Mouse (Mus musculus): Measurements from ENCODE around the gene Cacna1i.
A peak's percentile ranks its signal among the peaks of the same experiment; 100 is the strongest.

The Cacna1i gene

DNA sequence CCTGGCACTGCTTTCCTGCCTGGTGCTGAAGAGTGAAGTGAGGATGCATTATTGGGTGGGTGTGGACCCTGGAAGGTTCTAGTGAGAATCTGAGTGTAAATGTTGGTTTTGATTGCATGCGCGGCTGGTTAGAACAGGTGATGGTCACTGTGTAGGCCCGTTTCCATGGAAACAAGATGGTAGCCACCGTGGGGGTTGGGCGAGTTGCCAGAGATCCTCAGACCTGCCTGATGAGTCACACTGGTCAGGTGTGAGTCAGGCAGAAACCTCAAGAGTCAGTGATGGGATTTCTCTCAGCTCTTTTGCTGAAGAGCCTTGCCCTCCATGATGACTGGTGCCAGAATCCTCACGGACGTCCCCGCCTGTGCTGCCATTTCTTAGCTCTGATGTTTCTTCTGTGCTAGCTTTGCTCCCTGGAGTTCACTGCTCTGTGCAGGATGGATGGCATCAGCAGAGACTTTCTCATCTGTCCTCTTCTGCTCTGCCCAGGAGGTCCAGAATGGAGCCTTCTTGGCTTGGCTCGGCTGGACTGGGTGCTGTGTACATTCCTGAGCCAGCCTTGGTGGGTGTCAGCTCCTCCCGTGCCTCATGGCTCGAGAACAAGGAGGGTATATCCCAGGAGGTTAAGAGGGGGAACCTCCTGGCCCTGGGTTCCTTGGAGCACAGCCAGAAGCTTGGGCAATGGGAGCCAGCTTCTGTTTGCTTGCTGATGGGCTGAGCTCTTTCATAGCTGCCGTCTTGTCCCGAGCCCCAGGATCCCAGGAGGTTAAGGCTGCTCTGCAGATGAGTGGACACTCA lies 40.9 kb downstream of the Cacna1i start:
- DNase-seq (ENCODE audit: low spot score in 2 of 2) = no peak

DNA sequence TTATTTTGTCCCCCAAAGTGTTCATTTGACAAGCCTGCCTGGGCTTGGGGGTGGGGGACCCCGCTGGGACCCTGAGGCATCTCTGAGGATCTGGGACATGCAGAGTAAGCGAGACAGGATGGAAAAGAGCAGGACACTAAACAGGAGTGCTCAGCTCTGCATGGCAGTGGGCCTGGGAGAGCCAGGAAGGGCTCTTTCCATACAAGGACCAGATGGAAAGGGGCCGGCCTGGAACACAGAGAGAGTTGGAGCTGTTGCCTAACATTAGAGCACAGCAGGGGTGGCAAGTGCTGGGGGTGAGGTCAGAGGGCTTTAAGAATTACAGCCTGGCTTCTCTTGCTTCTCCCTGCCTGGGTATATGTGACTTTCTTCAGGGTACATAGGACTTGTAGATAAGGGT lies 43.2 kb downstream of the Cacna1i start:
- DNase-seq (ENCODE audit: low spot score in 2 of 2) = no peak

DNA sequence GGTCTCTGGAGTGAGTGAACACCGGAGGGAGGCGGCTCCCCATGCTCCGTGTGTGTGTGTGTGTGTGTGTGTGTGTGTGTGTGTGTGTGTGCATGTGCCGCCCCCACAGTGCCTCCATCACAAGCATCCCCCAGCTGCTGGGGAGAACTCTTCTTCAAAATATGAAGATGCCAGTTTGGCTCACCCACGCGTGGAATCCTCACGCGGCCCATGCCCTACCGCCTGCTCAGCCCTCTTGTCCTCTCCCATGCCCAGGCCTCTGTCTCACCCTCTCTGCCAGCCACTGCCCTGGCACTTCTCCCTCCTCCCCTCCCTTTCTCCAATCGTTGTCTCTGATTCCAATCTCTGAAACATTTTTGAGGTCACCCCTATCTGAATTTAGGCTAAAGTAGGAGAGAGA lies 47.7 kb downstream of the Cacna1i start:
- DNase-seq (ENCODE audit: low spot score in 2 of 2) = no peak

GRCm38 (mm10) chr15:80335196-80335595 lies 48.2 kb downstream of the Cacna1i start:
- no peak for DNase-seq (ENCODE audit: low spot score in 2 of 2)

DNA sequence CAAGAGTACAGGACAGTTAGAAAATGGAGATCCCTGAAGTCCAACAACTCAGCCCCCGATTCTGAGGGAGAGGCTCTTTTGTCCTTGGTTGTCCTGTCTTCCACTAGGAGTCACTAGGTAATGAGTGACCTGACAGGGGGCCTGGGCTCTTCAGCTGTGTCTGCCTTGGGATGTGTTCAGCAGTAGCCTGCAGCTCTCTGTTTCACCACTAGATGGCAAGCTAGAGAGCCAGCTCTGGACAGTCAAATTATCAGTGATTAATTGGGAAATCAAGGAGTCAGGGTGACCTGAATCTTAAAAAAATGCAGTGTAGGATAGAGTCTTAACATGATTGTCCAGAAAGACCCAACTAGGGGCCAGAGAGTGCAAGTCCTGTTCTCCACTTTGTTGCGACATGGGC lies 53.3 kb downstream of the Cacna1i start:
- DNase-seq (ENCODE audit: low spot score in 2 of 2) = no peak

- DNase-seq (ENCODE audit: low spot score in 2 of 2) = no peak
These were observed 55.4 kb downstream of the Cacna1i start for GRCm38 (mm10) chr15:80342394-80342793.

DNA sequence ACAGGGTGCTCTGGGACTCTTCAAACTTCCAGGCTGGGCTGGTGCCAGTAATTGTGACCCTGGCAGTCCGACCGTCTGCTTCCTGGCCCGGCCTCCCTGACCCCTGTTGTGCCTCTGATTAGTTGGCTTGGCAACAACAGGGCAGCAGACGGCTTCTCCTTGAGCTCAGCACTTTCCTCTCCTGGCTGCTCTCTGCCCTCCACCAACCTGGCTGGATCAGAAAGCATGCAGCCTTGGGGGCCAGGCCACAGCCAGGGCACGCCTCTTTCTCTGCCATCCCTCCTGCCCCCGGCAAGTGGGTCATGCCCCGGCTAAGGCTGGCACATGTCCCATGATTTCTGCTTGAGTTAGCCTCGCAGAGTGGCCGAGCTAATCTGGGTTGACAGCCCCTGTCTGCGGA lies 56.0 kb downstream of the Cacna1i start:
- peak in 1 of 2 experiments; percentile 5 for DNase-seq (ENCODE audit: low spot score in 2 of 2)

DNA sequence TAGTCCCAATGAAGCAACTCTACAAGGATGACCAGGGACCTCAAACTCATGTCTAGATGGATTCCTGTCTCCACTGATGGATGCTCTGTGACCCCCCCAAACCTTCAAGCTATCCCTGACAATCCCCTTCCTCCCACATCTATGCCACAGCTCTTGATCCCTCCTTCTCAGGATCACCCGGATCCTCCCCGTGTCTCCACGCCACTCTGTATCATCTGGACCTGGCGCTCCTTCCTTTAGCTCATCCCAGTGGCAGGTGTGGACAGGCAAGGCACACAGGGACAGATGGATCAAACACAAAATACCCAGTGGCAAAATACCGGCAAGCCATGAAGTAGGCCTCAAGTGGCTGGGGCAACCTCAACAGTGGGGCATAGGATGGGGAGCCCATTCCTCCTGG lies 56.7 kb downstream of the Cacna1i start:
- no peak for DNase-seq (ENCODE audit: low spot score in 2 of 2)

GRCm38 (mm10) chr15:80346510-80346909 lies 59.5 kb downstream of the Cacna1i start:
- DNase-seq (ENCODE audit: low spot score in 2 of 2) = no peak

DNA sequence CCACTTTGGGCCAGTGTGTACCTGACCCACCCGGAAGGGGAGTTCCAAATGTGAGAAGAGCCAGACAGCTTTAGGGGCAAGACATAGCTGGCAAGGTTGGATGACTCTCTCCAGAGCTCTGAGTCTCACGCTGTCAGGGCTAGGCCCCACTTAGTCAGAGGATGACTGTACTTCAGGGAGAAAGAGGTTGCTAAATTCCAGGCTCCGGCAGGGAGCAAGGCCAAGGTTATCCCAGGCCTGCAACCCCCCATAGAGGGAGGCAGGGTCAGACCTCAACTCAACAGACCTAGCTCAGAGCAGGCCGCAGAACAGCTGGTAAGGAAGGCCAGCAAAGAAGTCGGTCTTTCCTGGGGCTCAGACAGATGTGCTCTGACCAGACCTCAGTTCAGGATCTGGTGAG lies 63.4 kb downstream of the Cacna1i start:
- no peak for DNase-seq (ENCODE audit: low spot score in 2 of 2)

DNA sequence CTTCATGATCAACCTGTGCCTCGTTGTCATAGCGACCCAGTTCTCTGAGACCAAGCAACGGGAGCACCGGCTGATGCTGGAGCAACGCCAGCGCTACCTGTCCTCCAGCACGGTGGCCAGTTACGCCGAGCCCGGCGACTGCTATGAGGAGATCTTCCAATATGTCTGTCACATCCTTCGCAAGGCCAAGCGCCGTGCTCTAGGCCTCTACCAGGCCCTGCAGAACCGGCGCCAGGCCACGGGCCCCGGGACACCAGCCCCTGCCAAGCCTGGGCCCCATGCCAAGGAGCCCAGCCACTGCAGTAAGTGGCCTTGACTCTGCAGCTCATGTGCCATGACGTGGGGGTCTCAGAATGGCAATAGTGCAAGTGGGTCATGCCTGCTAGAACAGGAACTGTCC lies 71.8 kb downstream of the Cacna1i start:
- no peak for DNase-seq (ENCODE audit: low spot score in 2 of 2)

GRCm38 (mm10) chr15:80361780-80362508 lies 74.9 kb downstream of the Cacna1i start:
- no peak for DNase-seq (ENCODE audit: low spot score in 2 of 2)

GRCm38 (mm10) chr15:80362509-80363172 lies 75.6 kb downstream of the Cacna1i start:
- no peak for DNase-seq (ENCODE audit: low spot score in 2 of 2)

GRCm38 (mm10) chr15:80363821-80364715 lies 77.0 kb downstream of the Cacna1i start:
- no peak for DNase-seq (ENCODE audit: low spot score in 2 of 2)

GRCm38 (mm10) chr15:80366899-80367298 lies 79.9 kb downstream of the Cacna1i start:
- DNase-seq (ENCODE audit: low spot score in 2 of 2) = no peak

DNA sequence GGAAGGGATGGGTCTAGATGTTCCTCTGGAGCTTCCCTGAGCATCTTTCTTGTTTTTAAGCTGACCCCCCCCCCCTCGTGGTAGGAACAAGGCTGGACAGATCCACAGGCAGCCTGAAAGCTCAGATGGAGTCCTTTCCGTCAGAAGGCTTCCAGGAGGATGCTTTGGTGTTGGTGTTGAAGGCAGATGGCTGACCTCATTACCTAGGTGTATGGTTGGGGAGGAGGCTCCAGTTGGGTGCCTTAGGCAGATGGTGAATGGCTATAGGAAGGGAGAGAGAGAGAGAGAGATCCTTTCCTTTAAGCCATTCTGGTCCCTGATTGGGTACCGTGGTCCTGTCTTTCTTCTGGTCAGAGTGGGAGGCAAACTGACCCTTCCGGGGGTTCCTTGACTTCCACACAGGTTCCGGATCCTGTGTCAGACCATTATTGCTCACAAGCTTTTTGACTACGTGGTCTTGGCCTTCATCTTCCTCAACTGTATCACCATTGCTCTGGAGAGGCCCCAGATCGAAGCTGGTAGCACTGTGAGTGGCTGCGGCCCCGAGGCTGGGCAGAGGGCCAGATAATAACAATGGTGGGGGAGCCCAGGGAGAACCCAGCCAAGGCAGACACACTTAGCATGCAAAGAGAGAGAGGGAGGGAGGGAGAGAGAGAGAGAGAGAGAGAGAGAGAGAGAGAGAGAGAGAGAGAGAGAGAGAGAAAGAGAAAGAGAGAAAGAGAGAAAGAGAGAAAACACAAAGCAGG lies 86.4 kb downstream of the Cacna1i start:
- DNase-seq (ENCODE audit: low spot score in 2 of 2) = no peak

- DNase-seq (ENCODE audit: low spot score in 2 of 2) = no peak
These were observed 87.8 kb downstream of the Cacna1i start for GRCm38 (mm10) chr15:80374854-80375253.

DNA sequence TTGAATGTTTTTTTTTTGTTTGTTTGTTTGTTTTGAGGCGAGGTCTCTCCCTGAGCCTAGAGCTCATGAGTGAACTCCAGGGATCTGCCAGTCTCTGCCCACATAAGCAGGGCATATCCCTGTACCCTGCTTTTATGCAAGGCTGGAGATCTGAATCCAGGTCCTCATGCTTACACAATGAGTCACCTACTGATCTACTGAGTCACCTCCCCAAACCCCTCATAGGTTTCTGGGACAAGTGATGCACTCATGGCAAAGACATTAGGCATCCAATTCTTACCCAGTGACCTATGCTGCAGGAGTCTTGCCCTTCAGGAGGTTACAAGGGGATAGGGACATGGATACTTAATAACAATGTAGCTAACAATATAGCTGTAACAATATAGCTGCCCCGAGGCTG lies 100.1 kb downstream of the Cacna1i start:
- DNase-seq (ENCODE audit: low spot score in 2 of 2) = no peak

- no peak for DNase-seq (ENCODE audit: low spot score in 2 of 2)
These were observed 104.8 kb downstream of the Cacna1i start for GRCm38 (mm10) chr15:80391791-80392190.

DNA sequence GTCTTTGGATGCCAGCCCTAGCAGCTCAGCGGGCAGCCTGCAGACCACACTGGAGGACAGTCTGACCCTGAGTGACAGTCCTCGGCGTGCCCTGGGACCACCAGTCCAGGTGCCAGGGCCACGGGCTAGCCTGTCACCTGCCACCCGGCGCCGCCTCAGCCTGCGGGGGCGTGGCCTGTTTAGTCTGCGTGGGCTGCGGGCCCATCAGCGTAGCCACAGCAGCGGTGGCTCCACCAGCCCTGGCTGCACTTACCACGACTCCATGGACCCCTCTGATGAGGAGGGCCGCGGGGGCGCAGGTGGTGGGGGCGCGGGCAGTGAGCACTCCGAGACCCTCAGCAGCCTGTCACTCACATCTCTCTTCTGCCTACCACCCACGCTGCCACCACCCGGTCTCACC lies 108.0 kb downstream of the Cacna1i start:
- no peak for DNase-seq (ENCODE audit: low spot score in 2 of 2)

DNA sequence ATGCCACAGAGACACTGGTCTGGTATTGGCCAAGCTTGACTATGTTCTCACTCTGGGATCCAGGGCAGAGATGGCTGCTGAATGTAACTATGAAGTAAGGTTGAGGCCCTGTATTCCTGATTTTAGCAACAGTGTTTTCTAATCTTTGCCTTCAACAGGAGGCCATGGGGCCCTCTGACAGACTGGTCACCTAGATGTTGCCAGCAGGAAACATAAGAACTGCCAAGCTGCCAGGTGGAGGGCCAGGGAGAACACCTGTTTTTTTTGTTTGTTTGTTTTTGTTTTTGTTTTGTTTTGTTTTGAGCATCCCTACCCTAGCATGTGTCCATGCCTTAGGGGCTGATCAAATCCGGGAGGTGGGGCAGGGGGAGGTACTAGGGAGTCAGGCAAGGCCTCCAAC lies 112.4 kb downstream of the Cacna1i start:
- no peak for DNase-seq (ENCODE audit: low spot score in 2 of 2)

Data from heart, adult 9 months (tissue).